Mouse (Mus musculus): ENCODE measurements around the gene Mov10. TPM values are rescaled to one million over a fixed set of nuclear protein-coding genes. Genes with fewer than 3 reads are reported as not detected.

Gene Mov10
- total and polyA plus RNA-seq, 2 experiments from 2014 or later: 8.9 to 11.6 TPM

DNA sequence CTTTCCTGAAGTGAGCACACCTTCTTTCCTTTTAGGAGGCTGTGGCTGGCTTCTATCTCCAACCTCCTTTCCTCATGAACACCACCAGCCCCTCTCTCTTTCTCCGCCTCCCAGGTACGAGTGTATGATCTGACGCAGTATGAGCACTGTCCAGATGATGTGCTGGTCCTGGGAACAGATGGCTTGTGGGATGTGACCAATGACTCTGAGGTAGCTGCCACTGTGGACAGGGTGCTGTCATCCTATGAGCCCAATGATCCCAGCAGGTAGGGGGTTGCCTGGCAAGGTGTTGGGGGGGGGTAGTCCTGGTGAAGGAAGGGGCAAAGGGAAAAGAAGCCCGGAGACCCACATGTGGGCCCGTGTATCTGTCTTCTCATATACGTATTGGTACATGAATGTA lies 33.1 kb downstream of the Mov10 start:
- Histone ChIP-seq H3K36me3 (ENCODE audit: insufficient read depth, low read length) (no peaks in the 10 kb centered on the region), H3K9ac (replicated peaks; ENCODE audit: low read length) (no peak overlapping the region), H3K4me3 (ENCODE audit: low read length) (no peak overlapping the region), H3K4me2 (ENCODE audit: low read depth, low read length) (no peak overlapping the region), H3K27ac (no peak overlapping the region), H3K9me3 (ENCODE audit: low read length) (no peaks in the 10 kb centered on the region), H3K4me1 (ENCODE audit: insufficient read depth, low read length) (peaks cover 5% of the 10 kb centered on the region; the same call in 1 of the 2 replicates), H3K27me3 (ENCODE audit: insufficient read depth, low read length) (peaks cover 33% of the 10 kb centered on the region)
- TF ChIP-seq CTCF (IDR thresholded peaks at IDR 0.05; ENCODE audit: low read depth): no peak
- ATAC-seq (no peak), DNase-seq (ENCODE audit: low spot score) (no peak)
- 91% methylated on average over 6 of the region's 6 CpGs for WGBS

DNA sequence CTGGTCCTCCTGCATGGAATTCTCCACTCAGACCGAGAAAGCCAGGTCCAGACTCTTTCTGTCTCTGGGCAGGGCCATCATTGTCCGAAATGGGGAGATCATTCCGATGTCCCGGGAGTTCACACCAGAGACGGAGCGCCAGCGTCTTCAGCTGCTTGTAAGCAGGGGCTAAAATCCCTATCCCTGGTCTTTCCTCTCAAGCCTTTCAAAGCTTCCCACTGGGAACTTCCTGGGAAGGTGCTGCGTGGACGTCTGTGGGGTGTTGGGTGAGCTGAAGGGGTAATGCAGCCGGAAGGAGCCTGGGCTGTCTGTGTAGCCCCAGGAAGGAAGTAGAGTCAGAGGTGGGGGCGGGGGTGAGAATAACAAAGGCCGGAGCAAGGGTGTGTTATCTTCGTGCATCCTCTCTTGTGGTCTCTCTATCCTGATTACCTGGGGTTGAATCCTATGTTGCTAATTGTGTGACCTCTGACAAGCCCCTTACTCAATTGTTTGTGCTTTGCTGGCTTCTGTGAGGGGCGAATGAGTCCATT lies 34.3 kb downstream of the Mov10 start:
- Histone ChIP-seq H3K9ac (replicated peaks; ENCODE audit: low read length) (no peak overlapping the region), H3K4me3 (ENCODE audit: low read length) (no peak overlapping the region), H3K4me1 (ENCODE audit: insufficient read depth, low read length) (peaks cover 5% of the 10 kb centered on the region; the same call in 1 of the 2 replicates), H3K27me3 (ENCODE audit: insufficient read depth, low read length) (peaks cover 41% of the 10 kb centered on the region), H3K9me3 (ENCODE audit: low read length) (no peaks in the 10 kb centered on the region), H3K4me2 (ENCODE audit: low read depth, low read length) (no peak overlapping the region), H3K27ac (no peak overlapping the region), H3K36me3 (ENCODE audit: insufficient read depth, low read length) (no peaks in the 10 kb centered on the region)
- 50% methylated on average over 14 of the region's 14 CpGs for WGBS
- no peak for DNase-seq (ENCODE audit: low spot score)
- no peak for TF ChIP-seq CTCF (IDR thresholded peaks at IDR 0.05; ENCODE audit: low read depth)
- no peak for ATAC-seq

DNA sequence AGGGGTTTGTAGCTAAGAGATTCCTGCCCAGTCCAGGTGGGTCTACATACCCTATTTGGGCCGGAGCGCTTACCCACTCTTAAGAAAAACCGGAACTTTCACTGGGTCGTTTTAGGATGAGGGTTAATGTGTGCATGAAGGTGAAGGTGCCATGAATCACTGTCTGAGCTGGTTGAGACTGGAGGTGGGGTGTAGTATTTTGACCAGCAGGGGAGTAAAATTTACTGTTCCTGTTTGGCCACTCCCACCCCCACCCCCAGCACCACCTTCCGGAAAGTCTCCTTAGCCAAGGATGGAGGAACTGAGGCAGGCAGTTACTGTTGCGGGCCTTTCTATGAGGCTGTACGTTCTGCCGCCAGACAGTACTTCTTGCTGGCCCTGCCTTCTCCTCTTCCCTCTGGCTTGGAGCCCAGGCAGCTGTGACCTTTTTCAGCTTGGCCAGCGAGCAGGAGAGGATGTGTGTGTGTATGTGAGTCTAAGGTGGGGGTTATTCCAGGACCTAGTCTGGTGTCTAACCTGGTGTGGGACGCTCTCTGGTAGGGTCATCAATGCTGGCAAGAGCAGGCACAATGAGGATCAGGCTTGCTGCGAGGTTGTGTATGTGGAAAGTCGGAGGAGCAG lies 36.2 kb downstream of the Mov10 start:
- no peaks in the 10 kb centered on the region for H3K9me3 ChIP-seq (ENCODE audit: low read length)
- DNase-seq (ENCODE audit: low spot score) (no peak), ATAC-seq (no peak)
- H3K36me3 ChIP-seq (ENCODE audit: insufficient read depth, low read length): no peaks in the 10 kb centered on the region
- no peak for TF ChIP-seq CTCF (IDR thresholded peaks at IDR 0.05; ENCODE audit: low read depth)
- peaks cover 50% of the 10 kb centered on the region for H3K27me3 ChIP-seq (ENCODE audit: insufficient read depth, low read length)
- H3K4me2 ChIP-seq (ENCODE audit: low read depth, low read length): peak overlapping the region; percentile 73
- H3K4me3 ChIP-seq (ENCODE audit: low read length): no peak overlapping the region
- H3K4me1 ChIP-seq (ENCODE audit: insufficient read depth, low read length): peaks cover 5% of the 10 kb centered on the region; the same call in 1 of the 2 replicates
- WGBS: 19% methylated on average over 12 of the region's 12 CpGs
- H3K9ac ChIP-seq (replicated peaks; ENCODE audit: low read length): no peak overlapping the region
- no peak overlapping the region for H3K27ac ChIP-seq

DNA sequence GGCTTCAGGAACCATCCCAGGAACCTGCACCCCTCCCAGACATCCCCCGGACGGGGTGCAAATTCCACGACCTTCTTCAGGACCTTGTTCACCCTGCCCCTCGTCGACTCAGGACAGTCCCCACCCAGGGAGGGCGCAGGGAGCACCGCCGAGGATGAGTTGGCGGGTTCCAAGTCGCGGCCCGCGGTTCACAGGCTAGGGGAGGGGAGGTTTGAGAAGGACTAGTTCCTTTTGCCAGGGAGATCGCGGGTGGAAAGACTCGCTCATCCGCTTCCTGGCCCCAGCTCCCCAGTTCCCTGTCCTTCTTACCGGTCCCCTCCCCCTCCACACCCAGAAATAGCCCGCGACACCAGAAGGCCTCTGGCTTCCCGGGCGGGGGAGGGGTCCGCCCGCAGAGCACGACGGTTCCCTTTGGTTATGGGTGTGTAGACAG lies 36.9 kb downstream of the Mov10 start, which contains the start of gene Fam19a3:
Gene Fam19a3 (minus strand): TSS at position 370 of the 433 bp plus-strand sequence.
- peak within 1 kb of the TSS; percentile 73 for H3K4me2 ChIP-seq (ENCODE audit: low read depth, low read length)
- H3K36me3 ChIP-seq (ENCODE audit: insufficient read depth, low read length): no peaks in the 10 kb centered on the region
- peaks cover 53% of the 10 kb centered on the region for H3K27me3 ChIP-seq (ENCODE audit: insufficient read depth, low read length)
- peak within 1 kb of the TSS; percentile 38 for H3K4me3 ChIP-seq (ENCODE audit: low read length)
- TF ChIP-seq CTCF (IDR thresholded peaks at IDR 0.05; ENCODE audit: low read depth): no peak
- ATAC-seq (0 out of 2 replicates have a peak, but pooled peaks have one; percentile 10), DNase-seq (ENCODE audit: low spot score) (no peak)
- peaks cover 5% of the 10 kb centered on the region; the same call in 1 of the 2 replicates for H3K4me1 ChIP-seq (ENCODE audit: insufficient read depth, low read length)
- H3K9ac ChIP-seq (replicated peaks; ENCODE audit: low read length): peak within 1 kb of the TSS; percentile 39
- no peaks in the 10 kb centered on the region for H3K9me3 ChIP-seq (ENCODE audit: low read length)
- no peak within 1 kb of the TSS for H3K27ac ChIP-seq
- under 1% methylated on average over 26 of the region's 26 CpGs for WGBS

DNA sequence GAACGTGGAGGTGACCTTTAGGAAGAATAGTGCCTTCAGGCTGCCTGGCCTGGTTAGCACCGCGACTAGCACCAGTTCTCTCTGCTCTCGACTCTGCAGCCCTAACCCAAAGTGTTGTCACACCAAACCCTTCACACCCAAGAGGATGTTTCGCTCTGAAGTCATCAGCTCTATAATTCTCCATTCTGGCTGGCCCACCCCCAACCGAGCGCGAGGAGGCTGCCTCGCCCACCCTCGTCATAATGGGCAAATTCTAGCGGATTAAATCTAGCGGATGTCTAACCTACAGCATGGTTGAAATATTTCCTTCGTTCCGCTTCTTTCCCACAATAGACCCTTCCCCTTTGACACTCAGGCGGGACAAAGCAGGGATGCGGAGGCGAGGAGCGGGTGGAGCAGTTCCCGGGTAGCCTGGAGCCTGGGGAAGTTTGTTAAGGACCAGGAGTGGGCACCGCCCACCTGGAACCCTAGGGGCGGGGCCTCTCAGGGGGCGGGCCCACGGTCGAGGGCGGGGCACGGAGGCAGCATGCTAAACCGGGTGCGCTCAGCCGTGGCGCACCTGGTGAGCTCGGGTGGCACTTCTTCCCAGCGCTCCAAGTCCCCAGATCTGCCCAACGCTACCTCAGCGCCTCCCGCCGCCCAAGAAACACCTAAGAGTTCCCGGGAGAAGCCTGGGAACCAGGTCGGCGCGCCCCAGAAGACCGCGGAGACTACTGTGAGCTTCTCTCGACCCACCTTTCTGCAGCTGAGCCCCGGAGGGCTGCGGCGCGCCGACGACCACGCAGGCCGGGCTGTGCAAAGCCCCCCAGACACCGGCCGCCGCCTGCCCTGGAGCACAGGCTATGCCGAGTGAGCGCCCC lies 37.6 kb downstream of the Mov10 start, which contains the start of gene Ppm1j:
Gene Ppm1j (plus strand): TSS at position 496 of the 860 bp plus-strand sequence.
- Histone ChIP-seq H3K27me3 (ENCODE audit: insufficient read depth, low read length) (peaks cover 58% of the 10 kb centered on the region), H3K4me1 (ENCODE audit: insufficient read depth, low read length) (peaks cover 5% of the 10 kb centered on the region; the same call in 1 of the 2 replicates), H3K9ac (replicated peaks; ENCODE audit: low read length) (peak within 1 kb of the TSS; percentile 39), H3K36me3 (ENCODE audit: insufficient read depth, low read length) (no peaks in the 10 kb centered on the region), H3K27ac (no peak within 1 kb of the TSS), H3K4me3 (ENCODE audit: low read length) (peak within 1 kb of the TSS; percentile 38), H3K4me2 (ENCODE audit: low read depth, low read length) (peak within 1 kb of the TSS; percentile 73), H3K9me3 (ENCODE audit: low read length) (no peaks in the 10 kb centered on the region)
- peak; percentile 38; the same call in 1 of the 2 replicates for ATAC-seq
- 2% methylated on average over 52 of the region's 56 CpGs for WGBS
- DNase-seq (ENCODE audit: low spot score): no peak
- TF ChIP-seq CTCF (IDR thresholded peaks at IDR 0.05; ENCODE audit: low read depth): no peak

DNA sequence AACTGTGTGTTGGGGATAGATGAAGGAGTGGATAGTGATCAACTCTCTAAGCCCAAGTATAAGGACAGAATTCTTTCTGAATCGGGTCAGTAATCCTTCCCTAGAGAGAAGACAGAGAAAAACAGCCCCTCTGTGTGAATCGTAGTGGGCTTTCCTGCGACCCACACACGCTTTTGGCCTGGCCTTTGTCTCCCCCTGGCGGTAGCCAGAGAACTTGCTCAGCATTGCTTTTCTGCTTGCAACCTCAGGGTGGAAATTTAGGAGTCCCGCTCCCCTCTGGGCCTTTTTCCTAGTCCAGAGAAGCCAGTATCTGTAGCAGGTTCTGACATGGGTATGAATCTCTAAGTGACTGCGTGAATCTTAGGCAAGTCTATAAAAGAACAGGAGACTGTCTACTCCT lies 38.4 kb downstream of the Mov10 start:
- peak; percentile 94 for TF ChIP-seq CTCF (IDR thresholded peaks at IDR 0.05; ENCODE audit: low read depth)
- Histone ChIP-seq H3K36me3 (ENCODE audit: insufficient read depth, low read length) (no peaks in the 10 kb centered on the region), H3K9me3 (ENCODE audit: low read length) (no peaks in the 10 kb centered on the region), H3K27me3 (ENCODE audit: insufficient read depth, low read length) (peaks cover 56% of the 10 kb centered on the region), H3K4me1 (ENCODE audit: insufficient read depth, low read length) (peaks cover 5% of the 10 kb centered on the region; the same call in 1 of the 2 replicates), H3K4me2 (ENCODE audit: low read depth, low read length) (no peak overlapping the region), H3K4me3 (ENCODE audit: low read length) (no peak overlapping the region), H3K9ac (replicated peaks; ENCODE audit: low read length) (no peak overlapping the region), H3K27ac (no peak overlapping the region)
- 0% methylated on average over 7 of the region's 7 CpGs for WGBS
- ATAC-seq (0 out of 2 replicates have a peak, but pooled peaks have one; percentile 30), DNase-seq (ENCODE audit: low spot score) (peak; percentile 87)

Measured in hindbrain, postnatal 0 days (tissue).